Mouse (Mus musculus) ES-E14 (cell line): ENCODE results near the gene Hbp1. TPM values are rescaled to one million over a fixed set of nuclear protein-coding genes. Genes with fewer than 3 reads are reported as not detected.

Source experiments
- DNase-seq: peaks from one replicate; pipeline ENCODE4 v3.0.0-alpha.2; 2013; ENCODE audit warnings: low read depth, low spot score
- H3K27ac ChIP-seq: 2 replicates; pipeline ENCODE4 v1.5.1; 2012; ENCODE audit warnings: low read depth, mild to moderate bottlenecking, low read length, moderate library complexity, mixed read lengths; ENCODE audit not compliant: poor library complexity, insufficient read depth, severe bottlenecking
- H3K36me3 ChIP-seq: 2 replicates; pipeline ENCODE4 v1.6.1; 2012; ENCODE audit warnings: mild to moderate bottlenecking, low read length, moderate library complexity, mixed read lengths; ENCODE audit not compliant: control insufficient read depth, poor library complexity, insufficient read depth, severe bottlenecking
- H3K4me1 ChIP-seq, 2 experiments: fragments of 150-350 bp in 1 of 2; sonication (generic) in 1 of 2; 2 replicates each; pipeline ENCODE4 v1.6.1; 2012; ENCODE audit warnings: low read length in 2 of 2, mild to moderate bottlenecking in 1 of 2, mixed read lengths in 1 of 2; ENCODE audit not compliant: control insufficient read depth in 2 of 2, insufficient read depth in 2 of 2, poor library complexity in 1 of 2
- H3K4me3 ChIP-seq, 2 experiments: fragments of 150-350 bp in 1 of 2; sonication (generic) in 1 of 2; 2 replicates each; pipeline ENCODE4 v1.5.1; 2012; ENCODE audit warnings: low read length in 2 of 2, low read depth in 1 of 2, mild to moderate bottlenecking in 1 of 2, mixed read lengths in 1 of 2; ENCODE audit not compliant: insufficient read depth in 1 of 2, poor library complexity in 1 of 2, severe bottlenecking in 1 of 2
- H3K9ac ChIP-seq: 2 replicates; pipeline ENCODE4 v1.6.1; 2012; ENCODE audit warnings: low read depth, mild to moderate bottlenecking, low read length, mixed read lengths; ENCODE audit not compliant: poor library complexity, insufficient read depth, severe bottlenecking
- H3K9me3 ChIP-seq: fragments of 150-350 bp; sonication (generic); 2 replicates; pipeline ENCODE4 v1.6.1; 2012; ENCODE audit warnings: low read depth, mild to moderate bottlenecking, low read length; ENCODE audit not compliant: control insufficient read depth, insufficient read depth
- CHD2 ChIP-seq: IDR thresholded peaks from 2 replicates; pipeline ENCODE4 v1.6.1; 2014; ENCODE audit warnings: mild to moderate bottlenecking, low read depth, low read length, inconsistent platforms
- HCFC1 ChIP-seq: IDR thresholded peaks from 2 replicates; pipeline ENCODE4 v1.6.1; 2012; ENCODE audit warnings: low read length, inconsistent platforms, borderline replicate concordance; ENCODE audit not compliant: insufficient read depth
- MAFK ChIP-seq: IDR thresholded peaks from 2 replicates; pipeline ENCODE4 v1.6.1; 2014; ENCODE audit warnings: mild to moderate bottlenecking, low read depth, low read length, inconsistent platforms; ENCODE audit not compliant: insufficient read depth
- ZC3H11A ChIP-seq: IDR thresholded peaks from 2 replicates; pipeline ENCODE4 v1.6.1; 2012; ENCODE audit warnings: low read depth, mild to moderate bottlenecking, inconsistent platforms, low read length, borderline replicate concordance
- ZNF384 ChIP-seq: IDR thresholded peaks from 2 replicates; pipeline ENCODE4 v1.6.1; 2012; ENCODE audit warnings: low read depth, low read length, inconsistent platforms
- in situ Hi-C, 2 experiments: fragments of 600-800 bp; cut with MboI; formaldehyde crosslinking; loops; one replicate each; pipeline ENCODE4 v1.15.1; 2025; ENCODE audit warnings: low sequenced_read_pairs in 2 of 2, inconsistent platforms in 1 of 2; ENCODE audit not compliant: unreplicated experiment in 2 of 2
- total RNA-seq: library from RNA; depleted of rRNA; stranded (reverse); fragments of 300-350 nt; gene quantifications from 2 replicates; pipeline ENCODE4 v1.2.3, GENCODE M21; 2012

Gene Hbp1
- total RNA-seq, 1 experiment, result 43.3 TPM

- no peak overlapping the region for H3K27ac ChIP-seq
- H3K4me3 ChIP-seq, result no peak overlapping the region
- in situ Hi-C loops, result loop anchor here (25.0 kb wide), 2 partner anchors 432 to 893 kb away; no protein-coding TSS in a partner anchor
- H3K36me3 ChIP-seq, result peaks cover 6% of the 10 kb centered on the region
- H3K9ac ChIP-seq, result no peak overlapping the region
- TF ChIP-seq ZC3H11A (no peak), HCFC1 (no peak), CHD2 (no peak), ZNF384 (no peak), MAFK (no peak)
- no peaks in the 10 kb centered on the region for H3K9me3 ChIP-seq
- DNase-seq, result no peak
- peaks cover 0 to 2% of the 10 kb centered on the region in 2 experiments; a peak in 1 of 4 replicates for H3K4me1 ChIP-seq
These were observed 5.9 kb downstream of the Hbp1 start for GRCm38 (mm10) chr12:31944405-31944804.

GRCm38 (mm10) chr12:31943020-31943654 lies 7.2 kb downstream of the Hbp1 start:
- no peak overlapping the region for H3K27ac ChIP-seq
- in situ Hi-C loops, result loop anchor here (25.0 kb wide), 2 partner anchors 431 to 894 kb away; no protein-coding TSS in a partner anchor
- peaks cover 0 to 2% of the 10 kb centered on the region in 2 experiments; a peak in 2 of 4 replicates for H3K4me1 ChIP-seq
- no peaks in the 10 kb centered on the region for H3K9me3 ChIP-seq
- H3K4me3 ChIP-seq, result no peak overlapping the region
- no peak overlapping the region for H3K9ac ChIP-seq
- no peak for DNase-seq
- no peak for TF ChIP-seq MAFK
- no peak for TF ChIP-seq ZNF384
- TF ChIP-seq HCFC1, result no peak
- TF ChIP-seq ZC3H11A, result no peak
- no peak for TF ChIP-seq CHD2
- peaks cover 8% of the 10 kb centered on the region for H3K36me3 ChIP-seq

DNA sequence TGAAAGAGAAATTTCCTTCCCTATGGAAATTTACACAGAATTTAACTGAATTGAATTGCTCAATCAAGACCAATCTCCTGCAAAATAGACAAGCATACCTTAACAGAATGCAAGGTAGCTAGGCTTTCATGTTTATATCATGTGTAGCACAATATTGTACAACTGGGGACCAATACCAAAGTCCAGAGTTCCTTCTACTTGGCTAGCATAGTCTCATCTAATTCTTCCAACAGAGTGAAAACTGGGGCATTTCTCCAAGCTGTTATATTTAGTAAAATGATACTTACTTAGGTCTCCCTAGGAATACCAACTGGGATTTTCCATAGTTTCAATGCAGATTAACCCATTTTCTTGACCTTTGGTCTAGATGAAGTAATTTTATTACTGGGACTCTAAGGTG lies 11.3 kb downstream of the Hbp1 start:
- no peak overlapping the region for H3K9ac ChIP-seq
- in situ Hi-C loops, result loop anchor here (10.0 to 25.0 kb wide), 3 partner anchors 427 to 898 kb away; no protein-coding TSS in a partner anchor

GRCm38 (mm10) chr12:31938391-31938997 lies 11.8 kb downstream of the Hbp1 start:
- Histone ChIP-seq H3K27ac (no peak overlapping the region), H3K4me1 (peaks cover 2 to 8% of the 10 kb centered on the region in 2 experiments; a peak in 2 of 4 replicates), H3K9ac (no peak overlapping the region), H3K4me3 (no peak overlapping the region), H3K9me3 (no peaks in the 10 kb centered on the region), H3K36me3 (peaks cover 8% of the 10 kb centered on the region)
- DNase-seq, result no peak
- in situ Hi-C loops, result loop anchor here (10.0 to 25.0 kb wide), 3 partner anchors 426 to 899 kb away; no protein-coding TSS in a partner anchor
- TF ChIP-seq ZC3H11A (no peak), MAFK (no peak), HCFC1 (no peak), ZNF384 (no peak), CHD2 (no peak)

More for the DNA sequence above, 11.3 kb downstream of the Hbp1 start:
- Histone ChIP-seq H3K9me3 (no peaks in the 10 kb centered on the region), H3K36me3 (peaks cover 8% of the 10 kb centered on the region), H3K4me3 (no peak overlapping the region), H3K27ac (no peak overlapping the region), H3K4me1 (peaks cover 2 to 8% of the 10 kb centered on the region in 2 experiments; a peak in 2 of 4 replicates)
- TF ChIP-seq MAFK, result no peak
- DNase-seq, result no peak
